Mouse (Mus musculus) thymus, adult 2 months (tissue): ENCODE results near the gene Gtf2h4. TPM values are rescaled to one million over a fixed set of nuclear protein-coding genes. Genes with fewer than 3 reads are reported as not detected.

Experiments used
- DNase-seq: peaks from one replicate; pipeline ENCODE4 v3.0.0; 2021
- H3K27ac ChIP-seq: fragments of 200-500 bp; 2 replicates; pipeline ENCODE4 v1.5.1; 2012; ENCODE audit warnings: low read length, control low read depth; ENCODE audit not compliant: control insufficient read depth, insufficient read depth
- H3K27me3 ChIP-seq: fragments of 200-500 bp; 2 replicates; pipeline ENCODE4 v1.6.1; 2012; ENCODE audit warnings: mild to moderate bottlenecking, low read length, moderate library complexity, mixed read lengths; ENCODE audit not compliant: control insufficient read depth, insufficient read depth
- H3K36me3 ChIP-seq: fragments of 200-500 bp; 2 replicates; pipeline ENCODE4 v1.6.1; 2012; ENCODE audit warnings: mild to moderate bottlenecking, low read length, moderate library complexity; ENCODE audit not compliant: control insufficient read depth, insufficient read depth
- H3K4me1 ChIP-seq: fragments of 200-500 bp; replicated peaks from 2 replicates; pipeline ENCODE4 v1.6.1; 2012; ENCODE audit warnings: low read length; ENCODE audit not compliant: control insufficient read depth, insufficient read depth
- H3K4me3 ChIP-seq: fragments of 200-500 bp; 2 replicates; pipeline ENCODE4 v1.5.1; 2012; ENCODE audit warnings: mild to moderate bottlenecking, low read length, control low read depth, moderate library complexity; ENCODE audit not compliant: control insufficient read depth, insufficient read depth
- CTCF ChIP-seq: fragments of 200-500 bp; IDR thresholded peaks from 2 replicates; pipeline ENCODE4 v1.5.1; 2012; ENCODE audit warnings: mild to moderate bottlenecking, control low read depth, low read length, moderate library complexity, borderline replicate concordance; ENCODE audit not compliant: control insufficient read depth, poor library complexity, insufficient read depth; ENCODE audit errors: extremely low read depth
- POLR2A ChIP-seq: fragments of 200-500 bp; IDR thresholded peaks from 2 replicates; pipeline ENCODE4 v1.6.1; 2012; ENCODE audit warnings: mild to moderate bottlenecking, low read length, control low read depth, moderate library complexity; ENCODE audit not compliant: control insufficient read depth, poor library complexity, insufficient read depth; ENCODE audit errors: extremely low read depth
- WGBS: fragments of 180-500 bp; shearing (Covaris S2); methylation state at CpG from one replicate; pipeline ENCODE4 v1.1.7; 2018; 5-methylcytosine and 5-hydroxymethylcytosine counted together
- polyA plus RNA-seq: library from polyadenylated mRNA; depleted of rRNA; stranded (reverse); fragments of >200 nt; gene quantifications from 2 replicates; pipeline ENCODE4 v1.2.3, GENCODE M21; 2012

Gtf2h4 gene
- polyA plus RNA-seq, 1 experiment, result 352 TPM

DNA sequence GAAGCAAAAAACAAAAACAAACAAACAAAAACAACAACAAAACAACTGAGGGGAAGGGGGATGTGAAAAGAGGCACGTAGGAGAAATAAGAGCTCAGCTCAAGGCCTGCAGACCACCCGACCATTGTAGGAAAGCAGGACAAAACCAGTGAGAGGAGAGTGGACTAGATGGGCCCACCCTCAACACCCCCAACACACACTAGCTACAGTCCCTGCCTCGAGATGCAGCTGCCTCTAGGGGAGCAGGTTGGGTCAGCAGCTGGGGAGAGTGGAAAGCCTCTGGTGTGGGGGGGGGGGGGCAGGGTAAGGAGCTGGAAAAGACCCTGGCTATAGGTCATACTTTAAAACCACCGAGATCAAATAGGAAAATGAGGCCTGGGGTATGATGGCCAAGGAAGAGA lies 29.1 kb upstream of the Gtf2h4 start:
- 55% methylated on average over 4 of the region's 4 CpGs for WGBS
- Histone ChIP-seq H3K4me3 (no peak overlapping the region), H3K27ac (no peak overlapping the region), H3K4me1 (peaks cover 37% of the 10 kb centered on the region), H3K36me3 (no peaks in the 10 kb centered on the region), H3K27me3 (peaks cover 20% of the 10 kb centered on the region; the same call in 1 of the 2 replicates)
- no peak for DNase-seq
- no peak for TF ChIP-seq CTCF
- no peak for TF ChIP-seq POLR2A

GRCm38 (mm10) chr17:35701978-35702461 lies 28.5 kb upstream of the Gtf2h4 start:
- no peaks in the 10 kb centered on the region for H3K36me3 ChIP-seq
- H3K27me3 ChIP-seq, result peaks cover 25% of the 10 kb centered on the region; the same call in 1 of the 2 replicates
- H3K4me3 ChIP-seq, result no peak overlapping the region
- peaks cover 37% of the 10 kb centered on the region for H3K4me1 ChIP-seq
- 35% methylated on average over 16 of the region's 16 CpGs for WGBS
- no peak for TF ChIP-seq CTCF
- no peak for TF ChIP-seq POLR2A
- no peak for DNase-seq
- no peak overlapping the region for H3K27ac ChIP-seq

DNA sequence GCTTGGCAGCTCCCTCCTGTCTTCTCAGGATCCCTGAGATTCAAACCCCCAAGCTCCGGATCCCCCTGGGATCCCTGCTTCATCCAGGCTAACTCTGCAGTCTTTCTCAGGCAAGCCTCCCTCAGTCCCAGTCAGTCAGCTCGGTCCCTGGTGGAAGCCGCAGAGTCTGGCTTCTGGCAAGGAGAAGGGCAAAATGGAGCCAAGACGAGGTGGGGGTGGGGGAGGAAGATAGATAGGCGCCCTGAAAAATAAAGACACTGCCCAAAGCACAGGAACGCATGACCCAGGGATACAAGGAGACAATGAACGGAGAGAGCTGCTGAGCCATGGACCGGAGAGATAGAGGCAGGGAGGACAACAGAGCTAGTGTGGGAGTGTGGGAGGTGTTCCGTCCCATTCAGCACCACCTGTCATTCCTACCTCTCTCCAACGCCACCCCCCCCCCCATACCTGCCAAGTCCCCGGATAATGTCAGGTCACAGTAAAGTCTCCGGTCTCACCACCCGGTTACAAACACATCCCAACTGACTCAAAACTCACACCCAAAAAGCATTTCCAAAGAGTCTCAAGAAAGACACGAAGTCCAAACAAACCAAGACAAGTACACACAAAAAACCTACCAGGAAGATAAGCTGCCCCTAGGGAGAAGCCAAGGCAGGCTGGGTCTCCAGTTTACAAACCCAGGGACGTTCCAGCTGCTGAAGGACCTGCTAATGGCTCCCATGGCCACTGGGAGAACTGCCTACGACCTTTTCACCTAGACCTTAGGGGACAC lies 27.9 kb upstream of the Gtf2h4 start:
- Histone ChIP-seq H3K36me3 (no peaks in the 10 kb centered on the region), H3K27me3 (peaks cover 25% of the 10 kb centered on the region; the same call in 1 of the 2 replicates), H3K4me1 (peaks cover 37% of the 10 kb centered on the region), H3K4me3 (peak overlapping the region; percentile 50), H3K27ac (peak overlapping the region; percentile 43; the same call in 1 of the 2 replicates)
- DNase-seq, result no peak
- 18% methylated on average over 16 of the region's 16 CpGs for WGBS
- TF ChIP-seq POLR2A (no peak), CTCF (no peak)

DNA sequence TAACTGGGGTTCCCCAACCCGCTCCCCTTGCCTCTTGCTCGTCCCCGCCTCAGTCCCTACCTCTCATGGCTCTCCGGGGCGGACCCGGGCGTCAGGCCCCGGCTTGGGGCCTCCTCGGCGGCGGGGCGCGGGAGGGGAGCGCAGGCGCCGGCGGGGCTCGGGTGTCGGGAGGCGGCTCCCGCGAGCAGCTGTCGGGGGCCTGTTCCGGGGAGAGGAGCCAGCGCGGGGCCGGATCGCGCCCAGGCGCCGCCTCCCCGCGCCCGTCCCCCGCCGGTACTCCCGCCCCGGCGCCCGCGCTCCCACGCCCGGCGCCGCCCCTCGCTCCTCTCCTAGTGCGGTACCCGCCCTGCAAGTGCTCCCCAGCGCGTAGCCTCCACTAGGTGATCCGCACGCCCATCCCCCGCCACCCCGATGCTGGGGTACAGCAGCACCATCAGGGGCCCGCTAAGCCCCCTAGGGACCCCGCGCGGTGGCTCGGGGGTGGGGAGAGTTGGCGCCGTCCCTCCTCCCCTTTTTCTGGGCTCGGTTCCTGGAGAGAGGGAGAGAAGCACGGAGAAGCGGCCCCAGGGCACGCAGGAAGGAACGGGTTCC lies 26.9 kb upstream of the Gtf2h4 start:
- no peaks in the 10 kb centered on the region for H3K36me3 ChIP-seq
- no peak overlapping the region for H3K27ac ChIP-seq
- H3K4me3 ChIP-seq, result peak overlapping the region; percentile 50
- H3K4me1 ChIP-seq, result peaks cover 35% of the 10 kb centered on the region
- peaks cover 25% of the 10 kb centered on the region; the same call in 1 of the 2 replicates for H3K27me3 ChIP-seq
- WGBS, result under 1% methylated on average over 65 of the region's 66 CpGs
- TF ChIP-seq POLR2A (0 out of 2 replicates have a peak, but pooled peaks have one; percentile 13), CTCF (no peak)
- DNase-seq, result peak; percentile 68

GRCm38 (mm10) chr17:35699919-35700318 lies 26.4 kb upstream of the Gtf2h4 start:
- no peak for DNase-seq
- no peak overlapping the region for H3K27ac ChIP-seq
- TF ChIP-seq POLR2A, result no peak
- no peak for TF ChIP-seq CTCF
- 10% methylated on average over 19 of the region's 19 CpGs for WGBS
- peaks cover 25% of the 10 kb centered on the region; the same call in 1 of the 2 replicates for H3K27me3 ChIP-seq
- H3K36me3 ChIP-seq, result no peaks in the 10 kb centered on the region
- peak overlapping the region; percentile 41 for H3K4me3 ChIP-seq
- peaks cover 30% of the 10 kb centered on the region for H3K4me1 ChIP-seq

DNA sequence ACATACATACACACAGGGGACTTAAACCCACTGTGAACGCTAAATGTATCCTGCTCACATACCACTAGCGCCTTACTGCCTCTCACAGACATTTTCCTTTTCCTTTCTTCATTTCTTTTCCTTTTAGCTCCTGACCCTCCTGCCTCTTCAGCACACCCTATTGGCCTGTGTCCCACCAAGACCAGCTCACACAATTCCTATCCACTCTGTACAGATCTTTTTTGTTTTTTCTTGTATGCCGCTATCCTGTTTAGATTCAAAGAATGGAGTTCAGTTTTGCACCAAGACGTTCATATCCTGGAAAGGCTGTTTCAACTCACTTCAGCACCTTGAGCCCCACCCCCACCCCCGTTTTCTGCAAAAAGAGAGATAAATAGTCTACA lies 25.0 kb upstream of the Gtf2h4 start:
- peaks cover 25% of the 10 kb centered on the region; the same call in 1 of the 2 replicates for H3K27me3 ChIP-seq
- peaks cover 18% of the 10 kb centered on the region for H3K4me1 ChIP-seq
- no peak overlapping the region for H3K4me3 ChIP-seq
- DNase-seq, result no peak
- no peaks in the 10 kb centered on the region for H3K36me3 ChIP-seq
- WGBS, result 54% methylated on average over 5 of the region's 5 CpGs
- no peak overlapping the region for H3K27ac ChIP-seq
- TF ChIP-seq CTCF (no peak), POLR2A (no peak)
